Mouse (Mus musculus) ES-Bruce4 (cell line): ENCODE results near the gene Fabp6.

Experiments used
- CTCF ChIP-seq: IDR thresholded peaks from one replicate; pipeline ENCODE4 v1.8.1; 2011; ENCODE audit warnings: low read depth, low read length
- EP300 ChIP-seq: IDR thresholded peaks from 2 replicates; pipeline ENCODE4 v1.6.1; 2011; ENCODE audit warnings: low read depth, low read length; ENCODE audit not compliant: insufficient read depth
- POLR2A ChIP-seq: IDR thresholded peaks from one replicate; pipeline ENCODE4 v1.8.1; 2011; ENCODE audit warnings: low read length; ENCODE audit not compliant: insufficient read depth

DNA sequence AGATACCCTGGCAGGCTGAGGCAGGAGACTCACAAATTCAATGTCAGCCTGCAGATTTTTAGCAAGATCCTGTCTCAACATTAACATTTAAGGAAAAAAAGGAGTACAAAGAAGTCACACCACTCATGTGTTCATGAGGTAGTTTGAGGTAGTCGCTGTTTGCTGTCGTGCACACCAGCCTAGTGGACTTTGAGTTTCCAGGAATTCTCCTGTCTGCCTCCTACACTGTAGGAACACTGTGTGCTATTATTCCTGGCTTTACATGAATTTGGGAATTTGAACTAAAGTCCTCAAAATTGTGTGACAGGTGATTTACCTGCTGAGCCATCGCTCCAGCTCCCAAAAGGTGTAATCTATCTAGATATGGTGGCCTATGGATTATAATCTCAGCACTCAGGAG lies 37.1 kb upstream of the Fabp6 start:
- TF ChIP-seq POLR2A, result no peak
- no peak for TF ChIP-seq CTCF
- TF ChIP-seq EP300, result no peak
